Mouse (Mus musculus): ENCODE results near the gene Wfdc10.
A peak's percentile ranks its signal among the peaks of the same experiment; 100 is the strongest.

The Wfdc10 gene

GRCm38 (mm10) chr2:164701761-164702160 is 45.9 kb downstream of the Wfdc10 start:
- DNase-seq (ENCODE audit: low read depth): peak; percentile 36

DNA sequence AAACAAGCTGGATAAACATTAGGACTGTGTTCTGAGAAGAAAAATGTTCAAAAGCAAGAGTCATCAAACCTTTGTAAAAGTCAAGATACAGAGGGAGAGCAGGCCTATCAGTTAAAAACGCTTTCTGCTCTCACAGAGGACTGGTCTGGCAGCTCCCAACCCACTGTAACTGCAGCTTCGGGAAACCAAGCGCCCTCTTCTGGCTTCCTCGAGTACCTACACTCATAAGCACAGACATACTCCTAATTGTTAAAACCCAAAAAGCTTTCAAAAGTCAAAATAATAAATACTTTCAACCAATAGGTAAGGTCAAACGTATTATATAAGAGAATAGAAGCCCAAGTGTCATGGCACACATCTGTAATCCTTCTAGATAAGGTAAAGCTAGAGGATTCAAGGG is 48.4 kb downstream of the Wfdc10 start:
- DNase-seq (ENCODE audit: low read depth): no peak

DNA sequence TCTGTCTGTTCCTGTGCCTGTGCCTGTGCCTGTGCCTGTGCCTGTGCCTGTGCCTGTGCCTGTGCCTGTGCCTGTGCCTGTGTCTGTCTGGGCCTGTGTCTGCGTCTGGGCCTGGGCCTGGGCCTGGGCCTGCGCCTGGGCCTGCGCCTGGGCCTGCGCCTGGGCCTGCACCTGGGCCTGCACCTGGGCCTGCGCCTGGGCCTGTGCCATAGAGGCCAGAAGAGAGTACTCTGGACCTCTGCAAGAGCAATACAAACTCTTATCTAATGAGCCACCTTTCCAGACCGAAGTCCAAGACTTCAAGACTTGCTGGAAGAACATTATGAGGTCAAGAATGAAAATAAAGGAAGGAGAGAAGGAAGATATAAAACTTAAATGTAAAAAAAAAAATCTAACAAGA is 49.5 kb downstream of the Wfdc10 start:
- DNase-seq (ENCODE audit: low read depth): no peak

DNA sequence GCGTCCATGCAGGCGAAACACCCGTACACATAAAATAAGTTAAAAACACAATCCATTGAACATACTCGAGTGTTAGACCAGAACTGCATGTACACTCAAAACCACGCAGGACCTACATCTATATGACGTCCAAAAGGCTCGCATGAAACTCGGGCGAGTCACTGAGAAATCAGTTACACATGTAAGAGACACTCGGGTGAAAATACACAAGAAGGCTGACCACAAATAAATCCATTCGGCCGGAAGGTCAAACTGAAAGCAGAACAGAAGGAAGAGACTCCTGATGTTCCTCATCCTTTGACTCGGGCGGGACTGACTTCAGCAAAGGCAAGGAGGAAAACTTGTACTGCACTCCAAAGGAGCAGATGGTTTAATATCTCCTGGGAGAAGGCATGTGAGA is 50.1 kb downstream of the Wfdc10 start:
- no peak for DNase-seq (ENCODE audit: low read depth)
